Mouse (Mus musculus) myocyte (in vitro differentiated cells): ENCODE results near the gene Rgs3.

Source experiments
- CEBPB ChIP-seq: IDR thresholded peaks from 2 replicates; pipeline ENCODE4 v1.6.1; 2011; ENCODE audit warnings: mild to moderate bottlenecking, moderate library complexity; ENCODE audit not compliant: poor library complexity, insufficient read depth, severe bottlenecking
- E2F4 ChIP-seq: IDR thresholded peaks from one replicate; pipeline ENCODE4 v1.6.1; 2011; ENCODE audit warnings: mild to moderate bottlenecking, control low read depth, moderate library complexity; ENCODE audit not compliant: insufficient read depth
- MAX ChIP-seq: IDR thresholded peaks from one replicate; pipeline ENCODE4 v1.6.1; 2011; ENCODE audit warnings: low read depth, mild to moderate bottlenecking, control low read depth
- POLR2A ChIP-seq: IDR thresholded peaks from one replicate; pipeline ENCODE4 v1.6.1; 2011; ENCODE audit warnings: low read depth, mild to moderate bottlenecking, control low read depth, moderate library complexity; ENCODE audit not compliant: insufficient read length
- POLR2AphosphoS2 ChIP-seq: IDR thresholded peaks from one replicate; pipeline ENCODE4 v1.6.1; 2011; ENCODE audit warnings: low read depth, control low read depth; ENCODE audit not compliant: insufficient read length
- SRF ChIP-seq: IDR thresholded peaks from one replicate; pipeline ENCODE4 v1.6.1; 2011; ENCODE audit warnings: low read depth; ENCODE audit not compliant: control insufficient read depth, insufficient read length
- TCF12 ChIP-seq: IDR thresholded peaks from one replicate; pipeline ENCODE4 v1.6.1; 2011; ENCODE audit warnings: mild to moderate bottlenecking, control low read depth; ENCODE audit not compliant: poor library complexity, insufficient read depth, severe bottlenecking
- TCF3 ChIP-seq: IDR thresholded peaks from one replicate; pipeline ENCODE4 v1.6.1; 2011; ENCODE audit warnings: low read depth, control low read depth; ENCODE audit not compliant: insufficient read length
- USF1 ChIP-seq: IDR thresholded peaks from one replicate; pipeline ENCODE4 v1.6.1; 2011; ENCODE audit warnings: low read depth, mild to moderate bottlenecking, control low read depth, moderate library complexity

- TF ChIP-seq TCF12 (no peak), POLR2A (no peak), USF1 (no peak), TCF3 (no peak), CEBPB (no peak), E2F4 (no peak), MAX (no peak), POLR2AphosphoS2 (no peak), SRF (no peak)
Measured at GRCm38 (mm10) chr4:62679157-62679556, 119.5 kb downstream of the Rgs3 start.
